Mouse (Mus musculus) CH12.LX (cell line): ENCODE results near the gene Plau.

Experiments used
- CHD1 ChIP-seq: IDR thresholded peaks from 2 replicates; pipeline ENCODE4 v1.6.1; 2012; ENCODE audit warnings: low read depth, low read length, improper control_type of control experiment, inconsistent platforms
- CTCF ChIP-seq, 2 experiments: IDR thresholded peaks in 1 of 2; conservative IDR thresholded peaks in 1 of 2; 2 replicates each; pipeline ENCODE4 v1.5.1; 2011 to 2012; ENCODE audit warnings: low read depth in 2 of 2, low read length in 2 of 2, improper control_type of control experiment in 1 of 2, inconsistent platforms in 1 of 2, mild to moderate bottlenecking in 1 of 2, moderate library complexity in 1 of 2
- E2F4 ChIP-seq: IDR thresholded peaks from 2 replicates; pipeline ENCODE4 v1.6.1; 2011; ENCODE audit warnings: low read depth, low read length, improper control_type of control experiment; ENCODE audit not compliant: insufficient replicate concordance
- MAFK ChIP-seq: IDR thresholded peaks from 2 replicates; pipeline ENCODE4 v1.6.1; 2011; ENCODE audit warnings: low read length, improper control_type of control experiment; ENCODE audit not compliant: insufficient replicate concordance
- MAX ChIP-seq: IDR thresholded peaks from 2 replicates; pipeline ENCODE4 v1.6.1; 2011; ENCODE audit warnings: low read length, improper control_type of control experiment
- MXI1 ChIP-seq: IDR thresholded peaks from 2 replicates; pipeline ENCODE4 v1.6.1; 2011; ENCODE audit warnings: mild to moderate bottlenecking, low read depth, low read length, improper control_type of control experiment
- NRF1 ChIP-seq: IDR thresholded peaks from 2 replicates; pipeline ENCODE4 v1.6.1; 2014; ENCODE audit warnings: low read depth, mild to moderate bottlenecking, inconsistent platforms, low read length, improper control_type of control experiment, moderate library complexity
- POLR2AphosphoS2 ChIP-seq: IDR thresholded peaks from 2 replicates; pipeline ENCODE4 v1.6.1; 2011; ENCODE audit warnings: low read depth, low read length, improper control_type of control experiment
- ZC3H11A ChIP-seq: IDR thresholded peaks from 2 replicates; pipeline ENCODE4 v1.6.1; 2012; ENCODE audit warnings: low read depth, mild to moderate bottlenecking, inconsistent platforms, low read length, improper control_type of control experiment

- peak; percentile 54 to 99 for TF ChIP-seq CTCF (conservative IDR thresholded peaks at IDR 0.05 in 1 of 2, IDR thresholded peaks at IDR 0.05 in 1 of 2; ENCODE audit: low read depth in 2 of 2, low read length in 2 of 2)
- no peak for TF ChIP-seq POLR2AphosphoS2
- no peak for TF ChIP-seq MAX
- TF ChIP-seq NRF1, result no peak
- peak; percentile 99 for TF ChIP-seq ZC3H11A
- TF ChIP-seq MAFK, result no peak
- TF ChIP-seq MXI1, result no peak; the same call in 1 of the 2 replicates
- no peak for TF ChIP-seq CHD1
- no peak for TF ChIP-seq E2F4
Measured at GRCm38 (mm10) chr14:20873307-20873706, 36.8 kb downstream of the Plau start.
